Comparison of ENCODE assay signal across 8 mouse cellular contexts in the genomic region with DNA sequence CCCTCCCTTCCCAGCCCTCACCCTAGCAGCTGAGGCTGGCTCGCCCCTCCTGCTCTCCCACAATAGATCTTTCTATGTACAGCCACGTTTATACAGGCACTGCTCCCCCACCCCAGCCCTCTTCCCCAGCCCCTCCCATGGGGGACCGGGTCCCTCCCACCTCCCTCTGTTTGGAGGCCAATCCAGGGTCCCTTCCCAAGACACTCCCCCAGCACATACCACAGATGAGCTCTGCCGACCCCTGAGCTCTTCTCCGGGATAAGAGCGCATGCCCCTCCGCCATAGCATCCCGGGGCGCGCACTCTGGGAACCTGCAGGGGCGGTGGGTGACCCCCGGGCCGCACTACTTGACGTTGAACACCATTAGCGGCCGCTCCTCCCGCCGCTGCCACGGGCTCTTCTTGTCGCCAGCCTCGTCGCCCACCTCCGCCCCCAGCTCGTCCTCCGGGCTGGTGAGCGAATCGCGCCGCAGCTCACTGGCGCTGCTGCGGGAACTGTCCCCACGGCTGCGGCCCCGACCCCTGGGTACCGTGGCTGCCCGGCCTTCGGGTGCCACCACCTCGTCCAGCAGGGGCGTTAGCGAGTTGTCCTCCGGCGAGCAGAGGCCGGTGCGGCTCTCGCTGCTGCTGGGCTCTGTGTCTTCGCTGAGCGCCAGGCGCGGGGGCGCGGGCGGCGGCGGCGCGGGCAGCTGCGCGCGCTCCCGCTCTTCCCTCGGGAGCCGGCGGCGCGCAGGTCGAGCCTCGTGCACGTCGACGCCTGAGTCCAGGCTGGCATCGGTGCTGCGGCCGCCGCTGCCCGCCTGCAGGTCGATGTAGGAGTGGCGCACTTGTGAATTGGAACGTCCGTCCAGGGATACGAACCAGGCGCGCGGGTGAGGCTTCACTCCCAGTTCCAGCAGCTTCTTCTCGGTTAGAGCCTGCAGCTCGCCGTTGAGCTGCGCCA. TPM values are rescaled to one million over a fixed set of nuclear protein-coding genes. Genes with fewer than 3 reads are reported as not detected.
DNase-seq lines count a peak whose midpoint lies in the region; ATAC-seq lines count a peak whose summit lies in the region.

No protein-coding gene starts in this region.

- peaks cover 11% of the 10 kb centered on the region for H3K4me1 ChIP-seq in intestine, embryonic 14.5 days (replicated peaks; ENCODE audit: control insufficient read depth, insufficient read depth, low read length)
- H3K4me1 ChIP-seq in limb, embryonic 10.5 days = peaks cover 35% of the 10 kb centered on the region
- H3K4me1 ChIP-seq in stomach, embryonic 14.5 days (ENCODE audit: control insufficient read depth, insufficient read depth, low read length) = peaks cover 13% of the 10 kb centered on the region

- peak; percentile 61 for DNase-seq in cerebellum, adult 11 months
- peak; percentile 82 to 84 for DNase-seq in cerebellum, postnatal 10 days
- peak; percentile 62 for DNase-seq in gastrocnemius, adult 18-20 months (ENCODE audit: low spot score)
- DNase-seq in intestine, embryonic 14.5 days (ENCODE audit: low spot score) = peak; percentile 84
- DNase-seq in limb, embryonic 10.5 days (ENCODE audit: low spot score) = peak; percentile 82
- DNase-seq in mesoderm, embryonic 11.5 days (ENCODE audit: low read depth, low spot score) = peak; percentile 76

- WGBS in intestine, embryonic 14.5 days = 6% methylated on average over 85 of the region's 87 CpGs
- 2% methylated on average over 87 of the region's 87 CpGs for whole genome bisulfite sequencing in limb, embryonic 10.5 days
- WGBS in stomach, embryonic 14.5 days = 13% methylated on average over 82 of the region's 87 CpGs

- H3K36me3 ChIP-seq in intestine, embryonic 14.5 days (ENCODE audit: control insufficient read depth, insufficient read depth, low read length) = peaks cover 56% of the 10 kb centered on the region
- peaks cover 95% of the 10 kb centered on the region for H3K36me3 ChIP-seq in limb, embryonic 10.5 days
- H3K36me3 ChIP-seq in stomach, embryonic 14.5 days (ENCODE audit: control insufficient read depth, insufficient read depth, low read length) = peaks cover 51% of the 10 kb centered on the region

- no peak for ATAC-seq in cerebellum, adult (ENCODE audit: insufficient number of reproducible peaks, low FRiP score, low TSS enrichment)
- peak; percentile 37; the same call in 1 of the 2 replicates for ATAC-seq in intestine, embryonic 14.5 days (replicated peaks; ENCODE audit: low FRiP score, low TSS enrichment, low read depth)
- ATAC-seq in stomach, embryonic 14.5 days (ENCODE audit: insufficient number of reproducible peaks, insufficient read depth, low FRiP score, low read depth) = peak; percentile 35; the same call in 1 of the 2 replicates

- no peak overlapping the region; the same call in 1 of the 2 replicates for H3K27ac ChIP-seq in intestine, embryonic 14.5 days (ENCODE audit: low read depth)
- H3K27ac ChIP-seq in limb, embryonic 10.5 days = peak overlapping the region; percentile 27
- H3K27ac ChIP-seq in stomach, embryonic 14.5 days (ENCODE audit: low read length) = 0 out of 2 replicates have a peak overlapping the region, but pooled peaks have one; percentile 6

- H3K9me3 ChIP-seq in intestine, embryonic 14.5 days (ENCODE audit: control insufficient read depth, low read length) = no peaks in the 10 kb centered on the region
- H3K9me3 ChIP-seq in limb, embryonic 10.5 days (replicated peaks) = no peaks in the 10 kb centered on the region
- no peaks in the 10 kb centered on the region for H3K9me3 ChIP-seq in stomach, embryonic 14.5 days (ENCODE audit: control insufficient read depth, low read depth, low read length)

- peak overlapping the region; percentile 39 for H3K9ac ChIP-seq in intestine, embryonic 14.5 days (ENCODE audit: low read length)
- H3K9ac ChIP-seq in stomach, embryonic 14.5 days (replicated peaks; ENCODE audit: low read depth, low read length) = peak overlapping the region; percentile 33; the same call in 1 of the 2 replicates

- peak overlapping the region; percentile 40 for H3K4me3 ChIP-seq in intestine, embryonic 14.5 days (ENCODE audit: low read depth, low read length)
- peak overlapping the region; percentile 47 for H3K4me3 ChIP-seq in limb, embryonic 10.5 days
- H3K4me3 ChIP-seq in stomach, embryonic 14.5 days (ENCODE audit: low read depth, low read length) = peak overlapping the region; percentile 36

- 0 out of 2 replicates have a peak, but pooled peaks cover 2% of the 10 kb centered on the region for H3K27me3 ChIP-seq in intestine, embryonic 14.5 days (replicated peaks; ENCODE audit: control insufficient read depth, insufficient read depth, low read length)
- peaks cover 26% of the 10 kb centered on the region for H3K27me3 ChIP-seq in limb, embryonic 10.5 days (ENCODE audit: low read depth, poor library complexity, severe bottlenecking)
- no peaks in the 10 kb centered on the region for H3K27me3 ChIP-seq in stomach, embryonic 14.5 days (ENCODE audit: control insufficient read depth, insufficient read depth, low read length)

- H3K4me2 ChIP-seq in intestine, embryonic 14.5 days (ENCODE audit: low read length) = peak overlapping the region; percentile 88
- peak overlapping the region; percentile 80 for H3K4me2 ChIP-seq in stomach, embryonic 14.5 days (replicated peaks; ENCODE audit: low read depth, low read length)

RNA-seq across cellular contexts. Expression of a gene that starts 7.3 kb away (rescaled TPM):
- total RNA-seq in gastrocnemius, adult 18-20 months (2021) = 10 to 100 TPM; 17.1 to 20.7 TPM
- polyA plus RNA-seq in intestine, embryonic 14.5 days (2014; fragmentation: Nextera tagmentation; extraction: Ambion mirVana) = 115 and 116 TPM in 2 replicates
- 78.5 and 93.2 TPM in 2 replicates for polyA plus RNA-seq in limb, embryonic 10.5 days (2016; fragmentation: Nextera tagmentation; extraction: Ambion mirVana)
- 112 and 122 TPM in 2 replicates for polyA plus RNA-seq in stomach, embryonic 14.5 days (2014; fragmentation: Nextera tagmentation; extraction: Ambion mirVana)

RNA-seq across cellular contexts. Expression of a gene that starts 10.1 kb away (rescaled TPM):
- 1 to 10 TPM in 1 of 2 experiments, under 1 TPM in 1; 0.62 to 1.1 TPM for total RNA-seq in gastrocnemius, adult 18-20 months (2021)
- 4.5 and 4.7 TPM in 2 replicates for polyA plus RNA-seq in intestine, embryonic 14.5 days (2014; fragmentation: Nextera tagmentation; extraction: Ambion mirVana)
- polyA plus RNA-seq in limb, embryonic 10.5 days (2016; fragmentation: Nextera tagmentation; extraction: Ambion mirVana) = 3.7 and 4.2 TPM in 2 replicates
- polyA plus RNA-seq in stomach, embryonic 14.5 days (2014; fragmentation: Nextera tagmentation; extraction: Ambion mirVana) = 7.1 and 8.0 TPM in 2 replicates

RNA-seq across cellular contexts. Expression of a gene that starts 29.6 kb away (rescaled TPM):
- 10 to 100 TPM; 61.2 to 62.0 TPM for total RNA-seq in gastrocnemius, adult 18-20 months (2021)
- polyA plus RNA-seq in intestine, embryonic 14.5 days (2014; fragmentation: Nextera tagmentation; extraction: Ambion mirVana) = 281 and 296 TPM in 2 replicates
- 209 and 242 TPM in 2 replicates for polyA plus RNA-seq in limb, embryonic 10.5 days (2016; fragmentation: Nextera tagmentation; extraction: Ambion mirVana)
- polyA plus RNA-seq in stomach, embryonic 14.5 days (2014; fragmentation: Nextera tagmentation; extraction: Ambion mirVana) = 215 and 216 TPM in 2 replicates

RNA-seq across cellular contexts. Expression of a gene that starts 32.5 kb away (rescaled TPM):
- 1 to 10 TPM in 1 of 2 experiments, under 1 TPM in 1; 0.64 to 1.4 TPM for total RNA-seq in gastrocnemius, adult 18-20 months (2021)
- polyA plus RNA-seq in intestine, embryonic 14.5 days (2014; fragmentation: Nextera tagmentation; extraction: Ambion mirVana) = 4.9 and 6.4 TPM in 2 replicates
- polyA plus RNA-seq in limb, embryonic 10.5 days (2016; fragmentation: Nextera tagmentation; extraction: Ambion mirVana) = 4.6 and 5.3 TPM in 2 replicates
- polyA plus RNA-seq in stomach, embryonic 14.5 days (2014; fragmentation: Nextera tagmentation; extraction: Ambion mirVana) = 6.4 and 7.5 TPM in 2 replicates

RNA-seq across cellular contexts. Expression of a gene that starts 44.2 kb away (rescaled TPM):
- not detected for total RNA-seq in gastrocnemius, adult 18-20 months (2021)
- polyA plus RNA-seq in intestine, embryonic 14.5 days (2014; fragmentation: Nextera tagmentation; extraction: Ambion mirVana) = 7.6 and 10.0 TPM in 2 replicates
- polyA plus RNA-seq in limb, embryonic 10.5 days (2016; fragmentation: Nextera tagmentation; extraction: Ambion mirVana) = 1.2 and 1.3 TPM in 2 replicates
- 7.9 and 9.7 TPM in 2 replicates for polyA plus RNA-seq in stomach, embryonic 14.5 days (2014; fragmentation: Nextera tagmentation; extraction: Ambion mirVana)
